Mouse (Mus musculus) MEL (cell line): Measurements from ENCODE around the gene Fign. TPM values are rescaled to one million over a fixed set of nuclear protein-coding genes. Genes with fewer than 3 reads are reported as not detected.

ENCODE experiments used
- DNase-seq: peaks from one replicate; pipeline ENCODE4 v3.0.0; 2011; ENCODE audit warnings: low read depth, low spot score
- H3K27ac ChIP-seq: 2 replicates; pipeline ENCODE4 v1.5.1; 2012; ENCODE audit warnings: low read depth, mild to moderate bottlenecking, control low read depth, low read length, moderate library complexity; ENCODE audit not compliant: control insufficient read depth
- H3K27me3 ChIP-seq, 2 experiments: fragments of 150-350 bp in 1 of 2; sonication (generic) in 1 of 2; 2 replicates each; pipeline ENCODE4 v1.6.1; 2012; ENCODE audit warnings: low read length in 2 of 2, mild to moderate bottlenecking in 2 of 2, improper control_type of control experiment in 1 of 2, moderate library complexity in 1 of 2; ENCODE audit not compliant: insufficient read depth in 2 of 2, control insufficient read depth in 1 of 2
- H3K36me3 ChIP-seq, 2 experiments: 2 replicates each; pipeline ENCODE4 v1.6.1; 2012 to 2014; ENCODE audit warnings: low read length in 2 of 2, improper control_type of control experiment in 1 of 2, inconsistent platforms in 1 of 2, mild to moderate bottlenecking in 1 of 2; ENCODE audit not compliant: insufficient read depth in 2 of 2, control insufficient read depth in 1 of 2
- H3K4me1 ChIP-seq, 2 experiments: fragments of 150-350 bp in 1 of 2; sonication (generic) in 1 of 2; 2 replicates each; pipeline ENCODE4 v1.6.1; 2012; ENCODE audit warnings: low read length in 2 of 2, improper control_type of control experiment in 1 of 2, mild to moderate bottlenecking in 1 of 2; ENCODE audit not compliant: insufficient read depth in 2 of 2, control insufficient read depth in 1 of 2
- H3K4me3 ChIP-seq, 2 experiments: fragments of 150-350 bp in 1 of 2; sonication (generic) in 1 of 2; 2 replicates each; pipeline ENCODE4 v1.5.1; 2012; ENCODE audit warnings: low read depth in 2 of 2, low read length in 2 of 2, mild to moderate bottlenecking in 2 of 2, moderate library complexity in 2 of 2, control low read depth in 1 of 2, improper control_type of control experiment in 1 of 2; ENCODE audit not compliant: control insufficient read depth in 1 of 2, insufficient read depth in 1 of 2
- H3K79me2 ChIP-seq: 2 replicates; pipeline ENCODE4 v1.6.1; 2012; ENCODE audit warnings: mild to moderate bottlenecking, low read length, moderate library complexity; ENCODE audit not compliant: control insufficient read depth, poor library complexity, insufficient read depth
- H3K9ac ChIP-seq: 2 replicates; pipeline ENCODE4 v1.6.1; 2012; ENCODE audit warnings: low read depth, mild to moderate bottlenecking, control low read depth, low read length, moderate library complexity; ENCODE audit not compliant: control insufficient read depth, poor library complexity, severe bottlenecking
- H3K9me3 ChIP-seq: fragments of 150-350 bp; sonication (generic); replicated peaks from 2 replicates; pipeline ENCODE4 v1.6.1; 2012; ENCODE audit warnings: mild to moderate bottlenecking, low read length, improper control_type of control experiment, moderate library complexity; ENCODE audit not compliant: insufficient read depth
- BHLHE40 ChIP-seq: IDR thresholded peaks from 2 replicates; pipeline ENCODE4 v1.6.1; 2012; ENCODE audit warnings: low read depth, mild to moderate bottlenecking, inconsistent platforms, low read length, improper control_type of control experiment, borderline replicate concordance
- ELF1 ChIP-seq: IDR thresholded peaks from 2 replicates; pipeline ENCODE4 v1.6.1; 2014; ENCODE audit warnings: low read depth, mild to moderate bottlenecking, inconsistent platforms, low read length, improper control_type of control experiment, moderate library complexity
- EP300 ChIP-seq, 2 experiments: IDR thresholded peaks; 2 replicates each; pipeline ENCODE4 v1.6.1; 2011; ENCODE audit warnings: improper control_type of control experiment in 2 of 2, low read length in 2 of 2, low read depth in 1 of 2, mild to moderate bottlenecking in 1 of 2
- ETS1 ChIP-seq: IDR thresholded peaks from 2 replicates; pipeline ENCODE4 v1.6.1; 2012; ENCODE audit warnings: low read depth, mild to moderate bottlenecking, inconsistent platforms, low read length, improper control_type of control experiment, moderate library complexity
- GABPA ChIP-seq: IDR thresholded peaks from 2 replicates; pipeline ENCODE4 v1.6.1; 2012; ENCODE audit warnings: low read depth, mild to moderate bottlenecking, inconsistent platforms, low read length, improper control_type of control experiment, moderate library complexity
- HCFC1 ChIP-seq: IDR thresholded peaks from 2 replicates; pipeline ENCODE4 v1.6.1; 2012; ENCODE audit warnings: low read depth, mild to moderate bottlenecking, inconsistent platforms, low read length, improper control_type of control experiment, moderate library complexity
- KAT2A ChIP-seq: conservative IDR thresholded peaks from 2 replicates; pipeline ENCODE4 v1.6.1; 2012; ENCODE audit warnings: low read depth, low read length, improper control_type of control experiment, inconsistent platforms
- MEF2A ChIP-seq: IDR thresholded peaks from 2 replicates; pipeline ENCODE4 v1.6.1; 2014; ENCODE audit warnings: low read depth, mild to moderate bottlenecking, inconsistent platforms, low read length, improper control_type of control experiment; ENCODE audit not compliant: poor library complexity, insufficient replicate concordance, severe bottlenecking; ENCODE audit errors: extremely low read depth
- MYB ChIP-seq: IDR thresholded peaks from 2 replicates; pipeline ENCODE4 v1.6.1; 2011; ENCODE audit warnings: mild to moderate bottlenecking, low read depth, low read length, improper control_type of control experiment
- MYC ChIP-seq: IDR thresholded peaks from 2 replicates; pipeline ENCODE4 v1.6.1; 2011; ENCODE audit warnings: low read depth, mild to moderate bottlenecking, low read length, improper control_type of control experiment, moderate library complexity
- NELFE ChIP-seq: IDR thresholded peaks from 2 replicates; pipeline ENCODE4 v1.6.1; 2011; ENCODE audit warnings: low read depth, low read length, improper control_type of control experiment
- POLR2A ChIP-seq, 2 experiments: IDR thresholded peaks; 2 replicates each; pipeline ENCODE4 v1.6.1; 2011 to 2012; ENCODE audit warnings: low read length in 2 of 2, mild to moderate bottlenecking in 2 of 2, control low read depth in 1 of 2, improper control_type of control experiment in 1 of 2, low read depth in 1 of 2, moderate library complexity in 1 of 2; ENCODE audit not compliant: control insufficient read depth in 1 of 2, insufficient read depth in 1 of 2, poor library complexity in 1 of 2
- POLR2AphosphoS2 ChIP-seq: IDR thresholded peaks from 2 replicates; pipeline ENCODE4 v1.6.1; 2011; ENCODE audit warnings: low read length, improper control_type of control experiment
- TAL1 ChIP-seq: IDR thresholded peaks from 2 replicates; pipeline ENCODE4 v1.6.1; 2012; ENCODE audit warnings: mild to moderate bottlenecking, inconsistent platforms, low read length, moderate library complexity, mixed read lengths
- USF2 ChIP-seq, 2 experiments: IDR thresholded peaks; 2 replicates each; pipeline ENCODE4 v1.6.1; 2011 to 2012; ENCODE audit warnings: improper control_type of control experiment in 2 of 2, low read length in 2 of 2, borderline replicate concordance in 1 of 2, inconsistent platforms in 1 of 2, low read depth in 1 of 2, mild to moderate bottlenecking in 1 of 2; ENCODE audit not compliant: insufficient read depth in 1 of 2
- ZC3H11A ChIP-seq: IDR thresholded peaks from 2 replicates; pipeline ENCODE4 v1.6.1; 2012; ENCODE audit warnings: low read depth, mild to moderate bottlenecking, inconsistent platforms, low read length, improper control_type of control experiment
- ZKSCAN1 ChIP-seq: IDR thresholded peaks from 2 replicates; pipeline ENCODE4 v1.6.1; 2012; ENCODE audit warnings: low read depth, mild to moderate bottlenecking, inconsistent platforms, low read length, improper control_type of control experiment, moderate library complexity
- ZNF384 ChIP-seq: IDR thresholded peaks from 2 replicates; pipeline ENCODE4 v1.6.1; 2012; ENCODE audit warnings: low read depth, mild to moderate bottlenecking, inconsistent platforms, low read length, improper control_type of control experiment
- polyA plus RNA-seq, 2 experiments: library from polyadenylated mRNA; stranded (reverse) in 1 of 2; unstranded in 1 of 2; fragments of >175 nt in 1 of 2; fragments of >200 nt in 1 of 2; gene quantifications; 2 replicates each; pipeline versions ENCODE4 v1.2.1 to v1.2.4; 2012; ENCODE audit warnings: low replicate concordance in 2 of 2, low read depth in 1 of 2; ENCODE audit not compliant: insufficient read length in 2 of 2, insufficient read depth in 1 of 2, missing spikeins in 1 of 2
- total RNA-seq: library from RNA; depleted of rRNA; stranded (reverse); fragments of 300-350 nt; gene quantifications from 2 replicates; pipeline ENCODE4 v1.2.3, GENCODE M21; 2012

Fign gene
- total and polyA plus RNA-seq, 3 experiments, result not detected

- H3K36me3 ChIP-seq, result no peaks in the 10 kb centered on the region
- H3K27ac ChIP-seq, result no peak overlapping the region
- H3K4me1 ChIP-seq, result no peaks in the 10 kb centered on the region
- DNase-seq, result no peak
- H3K9ac ChIP-seq, result no peak overlapping the region
- no peak for TF ChIP-seq BHLHE40
- TF ChIP-seq HCFC1, result no peak
- TF ChIP-seq MEF2A, result no peak
- no peak for TF ChIP-seq ZKSCAN1
- TF ChIP-seq POLR2A (IDR thresholded peaks at IDR 0.05; ENCODE audit: control insufficient read depth in 1 of 2, insufficient read depth in 1 of 2, low read depth in 1 of 2, low read length in 2 of 2, poor library complexity in 1 of 2), result no peak
- TF ChIP-seq ZNF384, result no peak
- TF ChIP-seq EP300 (IDR thresholded peaks at IDR 0.05; ENCODE audit: low read depth in 1 of 2, low read length in 2 of 2), result no peak
- TF ChIP-seq ZC3H11A, result no peak
- no peak for TF ChIP-seq POLR2AphosphoS2
- TF ChIP-seq USF2 (IDR thresholded peaks at IDR 0.05; ENCODE audit: borderline replicate concordance in 1 of 2, insufficient read depth in 1 of 2, low read depth in 1 of 2, low read length in 2 of 2), result no peak
- TF ChIP-seq NELFE, result no peak
- no peak for TF ChIP-seq TAL1
- no peak for TF ChIP-seq GABPA
- no peak for TF ChIP-seq MYC
- no peak for TF ChIP-seq MYB
- no peak for TF ChIP-seq KAT2A
- no peaks in the 10 kb centered on the region for H3K9me3 ChIP-seq
- no peaks in the 10 kb centered on the region for H3K27me3 ChIP-seq
- H3K79me2 ChIP-seq, result no peaks in the 10 kb centered on the region
- H3K4me3 ChIP-seq, result no peak overlapping the region
Measured at GRCm38 (mm10) chr2:64108040-64108439, 10.2 kb upstream of the Fign start.

GRCm38 (mm10) chr2:64098618-64099320 is 931 bp upstream of the Fign start:
- DNase-seq, result no peak
- Histone ChIP-seq H3K9ac (no peak overlapping the region), H3K4me3 (no peak overlapping the region)

More at GRCm38 (mm10) chr2:64098618-64099320, 931 bp upstream of the Fign start:
- Histone ChIP-seq H3K79me2 (no peaks in the 10 kb centered on the region), H3K27me3 (no peaks in the 10 kb centered on the region), H3K9me3 (no peaks in the 10 kb centered on the region), H3K36me3 (no peaks in the 10 kb centered on the region), H3K27ac (no peak overlapping the region), H3K4me1 (no peaks in the 10 kb centered on the region)
- TF ChIP-seq ELF1, result no peak
- no peak for TF ChIP-seq ETS1
- no peak for TF ChIP-seq USF2 (IDR thresholded peaks at IDR 0.05; ENCODE audit: borderline replicate concordance in 1 of 2, insufficient read depth in 1 of 2, low read depth in 1 of 2, low read length in 2 of 2)
- no peak for TF ChIP-seq HCFC1
